Mouse (Mus musculus): ENCODE results near the gene Rab8b.

- TF ChIP-seq CTCF (IDR thresholded peaks at IDR 0.05; ENCODE audit: control insufficient read depth, insufficient read depth, low read length) = no peak
- no peak for TF ChIP-seq POLR2A (IDR thresholded peaks at IDR 0.05; ENCODE audit: borderline replicate concordance, control insufficient read depth, low read depth, low read length)
Measured at GRCm38 (mm10) chr9:66948536-66948935, 29.0 kb upstream of the Rab8b start.
